Mouse (Mus musculus) MN1 (cell line): ENCODE results near the gene Srcin1.

Experiments
- DNase-seq: peaks from one replicate; pipeline ENCODE4 v3.0.0-alpha.2; 2016; ENCODE audit warnings: low spot score

Gene Srcin1

DNA sequence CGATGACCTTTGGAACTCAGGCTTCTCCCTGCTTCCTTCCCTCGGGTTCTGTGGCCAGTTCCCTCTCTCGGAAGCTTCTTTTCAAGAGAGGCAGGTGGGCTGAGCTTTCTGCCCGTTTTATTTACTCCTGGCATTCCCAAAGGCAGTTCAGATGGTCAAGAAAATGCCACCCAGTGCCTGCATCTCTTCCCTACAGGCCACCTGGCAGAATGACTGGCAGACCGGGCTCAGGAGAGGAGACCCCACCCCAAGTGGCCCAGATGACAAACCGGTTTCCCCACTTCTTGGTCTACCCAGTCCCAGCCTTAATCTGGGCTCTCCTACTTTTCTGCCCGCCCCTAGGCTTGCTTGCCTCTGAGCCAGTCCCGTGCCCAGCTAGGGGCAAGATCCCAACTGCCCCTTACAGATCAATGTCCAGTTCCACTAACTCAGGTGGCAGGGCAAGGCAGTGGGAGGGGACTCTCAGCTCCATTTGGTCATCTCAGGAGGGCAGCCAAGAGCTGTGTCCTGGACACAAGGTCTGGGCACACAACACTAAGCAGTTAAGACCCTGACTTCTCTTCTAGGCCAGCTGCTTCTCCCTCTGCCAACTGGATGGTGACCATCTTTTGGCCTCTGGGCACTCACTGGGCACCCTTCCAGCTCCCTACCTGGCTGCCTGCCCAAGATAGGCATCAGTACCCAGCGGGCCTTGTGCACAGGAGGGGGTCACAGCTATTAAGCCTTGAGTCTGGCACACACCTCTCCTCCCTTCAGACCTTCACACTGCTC is at the start of gene Srcin1:
TSS of gene Srcin1 (minus strand) at position 51 of the 771 bp plus-strand sequence.
- DNase-seq = peak; percentile 72

DNA sequence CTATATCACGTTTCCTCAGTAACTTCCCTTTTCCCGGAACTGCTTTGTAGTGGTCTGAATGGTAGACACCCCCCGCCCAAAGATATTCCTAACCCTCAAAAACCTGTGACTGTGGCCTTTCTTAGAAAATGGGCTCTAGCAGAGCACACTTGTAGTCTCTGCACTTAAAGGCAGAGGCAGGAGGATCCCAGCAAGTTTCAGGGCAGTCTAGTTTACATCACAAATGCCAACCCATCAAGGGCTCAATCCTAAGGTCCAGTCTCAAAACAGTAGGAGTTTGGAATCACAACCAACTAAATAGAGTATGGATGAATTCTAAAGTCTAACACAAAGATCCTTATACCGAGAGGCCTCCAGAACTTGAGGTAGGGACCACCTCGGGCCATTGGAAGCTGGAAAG is 49.6 kb upstream of the Srcin1 start:
- no peak for DNase-seq

GRCm38 (mm10) chr11:97623166-97623565 is 47.2 kb upstream of the Srcin1 start:
- no peak for DNase-seq

- DNase-seq = peak; percentile 77
These were observed 46.5 kb upstream of the Srcin1 start for GRCm38 (mm10) chr11:97622440-97622839.

- peak; percentile 81 for DNase-seq
These were observed 43.4 kb upstream of the Srcin1 start for GRCm38 (mm10) chr11:97619391-97619795.

GRCm38 (mm10) chr11:97618368-97618767 is 42.4 kb upstream of the Srcin1 start:
- DNase-seq = peak; percentile 26

DNA sequence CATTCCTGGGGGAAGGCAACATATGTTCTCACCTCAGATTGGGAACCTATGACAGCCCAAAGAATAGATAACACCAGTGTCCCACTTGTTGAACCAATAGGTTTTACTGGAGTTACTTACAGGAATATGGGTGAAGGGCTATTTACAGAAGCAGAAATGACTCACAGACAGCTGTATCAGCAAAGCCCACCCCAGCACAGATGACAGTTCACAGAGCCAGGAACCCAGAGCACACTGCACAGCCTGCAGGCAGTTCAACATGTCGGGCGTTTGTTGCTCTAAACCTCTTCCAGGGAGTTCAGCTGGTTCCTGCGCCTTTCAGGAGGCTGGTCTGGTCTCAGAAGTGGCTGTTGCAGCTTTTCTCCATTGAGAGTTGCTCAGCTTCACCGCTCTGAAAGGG is 39.3 kb upstream of the Srcin1 start:
- DNase-seq = no peak

DNA sequence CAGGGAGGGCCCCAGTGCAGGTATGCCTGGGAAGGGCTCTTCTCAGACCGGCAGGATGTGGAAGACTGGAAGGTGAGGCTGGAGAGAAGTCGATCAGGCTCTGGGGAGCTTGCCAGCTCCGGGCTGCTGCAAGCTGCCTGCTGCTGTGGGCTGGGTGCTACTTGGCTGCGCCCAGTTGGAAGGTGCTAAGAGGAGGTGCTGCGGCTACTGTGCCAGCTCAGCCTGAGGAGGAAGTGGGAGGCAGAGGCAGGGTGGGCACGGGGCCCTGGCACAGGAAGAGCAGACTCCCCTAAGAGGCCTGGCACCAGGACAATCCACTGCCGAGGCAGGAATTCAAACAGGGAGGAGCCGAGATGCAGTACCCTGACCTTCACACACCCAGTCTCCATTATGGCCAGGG is 35.1 kb upstream of the Srcin1 start:
- DNase-seq = no peak

DNA sequence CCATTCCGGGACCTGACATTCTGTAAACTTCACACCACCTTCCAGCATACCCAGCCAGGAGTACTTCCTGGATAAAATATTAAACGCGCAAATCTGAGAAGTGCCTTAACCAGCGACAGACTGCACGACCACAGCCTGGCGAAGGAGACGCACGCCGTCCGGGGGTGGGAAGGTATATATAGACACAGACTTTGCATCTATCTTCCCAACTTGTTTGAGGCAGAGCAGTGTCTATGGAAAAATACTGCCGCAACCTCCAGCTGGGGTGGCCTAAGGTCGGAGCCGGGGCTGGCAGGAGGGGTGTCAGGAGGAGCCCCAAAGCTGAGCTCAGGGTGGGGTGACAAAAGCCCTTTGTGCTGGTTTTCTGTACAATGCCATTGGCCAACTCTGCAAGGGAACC is 33.8 kb upstream of the Srcin1 start:
- DNase-seq = no peak

DNA sequence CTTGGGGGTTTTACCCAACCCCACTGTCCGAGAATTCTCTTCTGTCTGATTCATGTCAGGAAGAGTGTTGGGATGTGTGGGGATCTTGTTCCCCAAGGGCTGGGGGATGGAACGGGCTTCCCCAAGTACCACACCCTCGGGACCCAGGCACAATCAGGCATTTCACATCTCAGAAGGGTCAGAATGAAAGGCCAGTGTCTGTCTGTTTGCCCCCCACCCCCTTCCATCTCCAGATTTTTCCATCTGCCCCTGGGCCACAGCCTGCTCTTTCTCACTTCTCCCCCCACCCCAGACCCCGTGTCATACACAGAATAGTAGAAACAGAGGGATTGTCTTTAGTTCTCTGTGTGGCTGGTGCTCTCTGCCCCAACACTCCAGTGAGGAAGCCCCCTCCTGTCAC is 32.9 kb upstream of the Srcin1 start:
- DNase-seq = no peak

DNA sequence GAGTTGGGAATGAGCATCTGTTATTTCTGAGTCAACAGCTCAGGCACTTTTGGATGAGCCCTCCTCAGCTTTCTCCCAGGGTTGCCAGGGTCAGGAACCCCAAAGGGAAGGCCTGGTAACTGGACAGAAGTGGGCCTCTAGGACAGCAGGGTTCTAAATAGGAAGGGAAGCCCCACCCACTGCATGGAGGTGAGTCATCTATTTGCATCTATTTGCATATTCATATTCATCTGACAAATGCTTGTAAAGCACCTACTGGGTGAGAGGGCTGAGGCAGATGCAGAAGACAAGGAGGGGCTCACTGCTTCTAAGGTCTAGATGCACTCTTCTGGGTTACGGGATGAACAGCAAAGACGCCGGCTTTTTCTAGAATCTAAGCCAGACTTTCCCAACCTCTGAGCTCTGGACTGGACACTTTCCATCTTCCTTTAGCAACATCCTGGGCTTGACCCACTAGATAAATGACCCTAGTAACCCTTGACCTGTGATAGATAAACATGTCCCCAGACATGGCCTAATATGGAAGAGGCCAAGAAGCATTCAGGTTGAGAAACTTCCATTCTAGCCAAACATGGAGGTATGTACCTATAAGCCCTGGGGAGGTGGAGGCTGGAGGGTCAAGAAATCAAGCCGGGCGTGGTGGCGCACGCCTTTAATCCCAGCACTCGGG is 31.2 kb upstream of the Srcin1 start:
- no peak for DNase-seq

DNA sequence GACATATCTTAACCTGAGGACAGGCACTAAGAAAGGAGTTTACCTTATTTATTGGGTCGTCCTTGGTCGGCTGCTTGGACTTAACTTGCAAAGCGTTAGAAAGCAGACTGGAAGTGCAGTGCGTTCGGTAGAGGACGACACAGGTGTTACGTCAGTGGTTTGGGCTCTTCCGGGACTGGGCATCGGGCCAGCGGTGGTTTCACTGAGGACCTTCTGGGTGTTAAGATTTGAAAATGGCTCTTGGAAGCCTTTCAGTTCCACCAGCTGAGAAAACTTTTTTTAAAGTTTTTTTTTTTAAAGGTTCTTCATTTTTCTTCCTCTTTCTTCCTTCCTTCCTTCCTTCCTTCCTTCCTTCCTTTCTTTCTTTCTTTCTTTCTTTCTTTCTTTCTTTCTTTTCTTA is 27.9 kb upstream of the Srcin1 start:
- DNase-seq = peak; percentile 60

DNA sequence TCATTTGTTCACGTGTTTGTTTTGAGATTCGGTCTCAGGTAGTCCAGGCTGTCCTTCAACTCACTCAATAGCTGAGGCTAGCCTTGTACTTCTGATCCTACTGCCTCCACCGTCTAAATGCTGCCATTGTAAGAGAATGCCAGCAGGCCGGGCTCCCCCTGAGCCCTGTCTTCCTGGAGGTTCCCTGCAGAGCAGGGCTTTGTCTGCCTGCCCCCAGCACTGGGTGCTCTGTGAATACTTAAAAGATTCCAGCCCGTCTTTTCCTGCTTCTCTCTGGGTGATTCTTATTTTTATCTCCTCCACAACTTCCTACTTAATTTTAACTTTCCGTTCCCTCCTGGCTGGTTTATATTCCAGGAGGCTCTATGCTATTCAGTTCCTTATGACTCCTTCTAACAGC is 26.2 kb upstream of the Srcin1 start:
- no peak for DNase-seq

DNA sequence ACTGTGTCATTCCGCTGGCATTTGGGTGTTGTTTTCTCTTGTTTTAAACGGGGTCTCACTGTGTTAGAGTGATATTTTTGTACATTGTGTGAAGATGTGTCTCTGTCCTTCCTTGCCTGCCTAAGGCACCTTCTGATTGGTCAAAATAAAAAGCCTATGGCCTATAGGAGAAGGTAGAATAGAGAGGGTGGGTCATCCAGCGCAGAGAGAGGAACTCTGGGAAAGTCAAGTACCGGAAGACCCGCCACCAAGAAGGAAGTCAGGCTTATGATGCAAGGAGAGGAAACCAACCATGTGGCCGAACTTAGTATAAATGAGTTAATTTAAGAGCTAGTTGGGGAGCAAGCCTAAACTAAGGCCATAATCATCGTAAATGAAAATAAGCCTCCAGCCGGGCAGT is 23.1 kb upstream of the Srcin1 start:
- DNase-seq = no peak

- DNase-seq = no peak
These were observed 22.1 kb upstream of the Srcin1 start for GRCm38 (mm10) chr11:97597945-97598691.

GRCm38 (mm10) chr11:97594136-97594535 is 18.1 kb upstream of the Srcin1 start:
- no peak for DNase-seq

DNA sequence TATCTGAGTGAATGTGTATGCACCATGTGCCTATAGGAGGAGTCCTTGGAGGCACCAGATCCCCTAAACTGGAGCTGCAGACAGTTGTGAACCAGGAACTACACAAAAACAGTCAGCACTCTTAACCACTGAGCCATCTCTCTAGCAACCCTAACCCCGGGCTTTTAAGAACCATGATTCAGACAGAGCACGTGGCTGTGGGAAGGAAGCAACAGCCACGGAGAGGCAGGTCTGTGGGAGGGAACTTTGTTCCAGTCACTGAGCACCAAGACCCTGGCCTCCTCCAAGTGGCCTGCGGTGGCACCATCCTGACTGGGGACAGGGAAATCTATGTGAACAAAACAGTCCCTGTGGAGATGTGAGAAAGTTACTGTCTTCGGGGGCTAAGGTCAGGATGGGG is 15.9 kb upstream of the Srcin1 start:
- DNase-seq = no peak

DNA sequence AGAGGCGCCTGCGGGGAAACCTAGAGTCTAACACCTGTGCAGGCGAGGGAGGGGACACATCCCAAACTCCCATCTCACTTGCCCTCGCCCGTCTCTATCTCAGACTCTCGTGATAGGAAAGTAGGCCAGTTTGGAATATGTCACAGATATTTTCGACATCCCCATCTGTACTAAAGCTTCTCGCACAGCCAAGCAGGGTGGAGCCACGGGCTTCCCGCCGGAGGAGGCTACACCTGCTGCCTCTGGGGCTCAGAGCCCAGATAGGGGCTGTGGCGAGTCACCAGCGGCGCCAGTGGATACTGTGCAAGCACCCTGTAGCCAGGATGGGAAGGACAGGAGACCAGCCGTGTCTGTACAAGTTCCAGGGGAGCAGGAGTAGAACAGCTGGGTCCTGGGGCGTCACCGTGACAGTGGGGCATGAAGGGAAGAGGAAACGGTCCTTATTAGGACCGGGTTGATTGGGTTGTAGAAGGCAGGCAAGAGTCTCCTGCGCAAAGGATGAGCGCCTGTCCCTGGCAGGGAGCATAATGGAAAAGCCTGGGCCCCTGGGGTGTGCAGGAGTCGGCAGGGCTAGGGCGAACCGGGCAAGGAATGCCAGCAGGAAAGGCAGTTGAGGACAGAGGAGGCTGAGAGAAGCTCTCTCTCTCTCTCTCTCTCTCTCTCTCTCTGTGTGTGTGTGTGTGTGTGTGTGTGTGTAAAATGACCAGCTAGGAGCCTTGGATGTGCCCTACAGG is 14.4 kb upstream of the Srcin1 start:
- DNase-seq = no peak

DNA sequence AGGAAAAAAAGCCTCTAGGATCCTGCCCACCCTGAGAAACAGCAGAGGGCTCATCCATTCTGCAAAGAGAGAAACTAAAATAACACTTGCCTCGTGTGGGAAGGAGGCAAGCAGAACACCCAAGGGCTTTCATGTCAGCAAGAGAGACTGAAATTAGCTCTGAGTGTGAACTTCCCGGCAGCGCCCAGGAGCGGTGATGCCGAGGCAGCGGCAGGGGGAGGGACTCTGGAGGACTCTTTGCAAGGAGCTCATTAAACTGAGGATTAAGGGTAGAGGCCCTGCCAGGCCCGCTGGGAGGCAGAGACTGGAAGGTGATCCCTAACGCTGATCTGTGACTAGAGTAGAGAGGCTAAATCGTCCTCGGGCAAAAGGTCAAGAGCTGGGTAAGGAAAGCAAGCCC is 13.2 kb upstream of the Srcin1 start:
- DNase-seq = no peak

DNA sequence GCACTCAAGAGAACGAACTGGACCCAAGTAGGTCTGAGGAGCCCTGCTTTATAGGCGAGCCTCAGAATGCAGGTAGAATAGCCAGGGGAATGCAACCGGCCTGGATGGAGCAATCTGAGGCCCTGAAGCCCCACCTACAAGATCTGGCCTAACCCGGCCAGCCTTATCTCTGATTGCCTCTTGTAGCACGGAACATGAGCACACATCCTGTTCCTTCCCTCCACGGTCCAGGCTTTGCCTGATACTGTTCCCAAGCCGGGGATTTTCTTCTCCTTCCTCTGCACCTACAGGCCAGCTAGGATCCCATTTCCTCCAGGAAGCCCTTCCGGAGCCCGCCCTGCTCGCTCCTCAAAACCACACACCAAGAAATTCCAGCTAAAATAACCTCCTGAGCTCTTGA is 9.9 kb upstream of the Srcin1 start:
- no peak for DNase-seq

DNA sequence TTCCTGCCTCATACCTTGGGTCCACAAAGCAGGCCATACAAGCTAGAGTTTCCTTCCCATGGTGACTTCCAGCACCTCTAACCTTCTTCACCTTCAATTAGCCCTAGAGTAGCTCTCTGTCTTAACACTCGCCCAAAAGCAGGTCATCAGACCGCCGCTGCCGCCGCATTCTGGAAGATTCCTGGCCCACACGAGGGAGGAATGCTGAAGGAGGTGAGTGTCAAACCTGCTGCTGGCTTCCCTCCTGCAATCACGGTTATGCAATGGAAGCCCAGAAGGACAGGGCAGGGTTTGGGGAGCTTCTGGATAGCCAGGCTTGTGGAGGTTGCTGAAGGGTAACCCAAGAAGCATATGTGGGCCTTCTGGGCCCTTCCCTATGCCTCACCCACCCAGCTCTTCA is 8.5 kb upstream of the Srcin1 start:
- DNase-seq = no peak

DNA sequence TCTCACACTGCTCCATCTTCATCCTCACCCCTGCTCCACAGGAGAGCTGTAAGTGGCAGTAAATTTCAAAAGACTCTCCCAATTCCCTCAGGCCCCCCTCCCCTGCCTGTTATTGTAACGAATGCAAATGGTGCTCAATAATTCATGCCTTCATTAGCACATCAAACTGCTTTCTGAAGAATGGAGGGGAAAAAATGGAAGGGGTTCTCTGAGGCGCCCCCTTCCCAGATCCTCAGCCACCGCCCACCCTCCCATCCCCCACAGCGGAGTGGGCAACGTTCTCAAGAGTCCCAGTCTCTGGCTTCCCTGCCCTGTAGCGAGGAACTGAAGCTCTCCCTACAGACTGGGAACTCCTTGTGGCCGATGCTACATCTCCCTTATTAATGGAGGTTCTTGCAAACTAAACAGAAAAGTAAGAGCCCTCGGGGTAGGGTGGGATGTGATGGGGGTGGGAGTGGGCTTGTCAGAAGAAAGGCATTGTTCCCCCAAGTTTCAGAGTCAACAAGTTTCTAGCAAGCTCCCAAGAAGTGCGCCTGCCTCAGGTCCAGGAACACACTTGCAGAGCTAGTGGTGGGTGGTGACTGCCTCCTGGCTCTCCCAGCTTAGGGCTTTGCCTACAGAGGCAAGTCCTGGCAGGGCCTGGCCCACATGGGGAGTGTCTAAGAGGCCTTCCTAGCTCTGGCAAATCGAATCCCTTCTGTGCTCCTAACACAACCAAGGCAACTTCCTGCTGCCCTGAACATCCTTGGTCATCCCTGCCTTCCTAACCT is 3.3 kb upstream of the Srcin1 start:
- no peak for DNase-seq
